Mouse (Mus musculus) liver, embryonic 12.5 days (tissue): Measurements from ENCODE around the gene Pgbd5. TPM values are rescaled to one million over a fixed set of nuclear protein-coding genes. Genes with fewer than 3 reads are reported as not detected.

Experiments used
- ATAC-seq: fragments of 200-750 bp; cut with Nextera tagmentation; 2 replicates; pipeline ENCODE4 v1.8.0; 2017; ENCODE audit warnings: moderate number of reproducible peaks, mild to moderate bottlenecking, moderate library complexity
- H3K27ac ChIP-seq: fragments of 300-500 bp; sonication (generic); 2 replicates; pipeline ENCODE4 v1.5.1; 2016; ENCODE audit warnings: mild to moderate bottlenecking
- H3K27me3 ChIP-seq: fragments of 300-500 bp; sonication (generic); replicated peaks from 2 replicates; pipeline ENCODE4 v1.6.1; 2016; ENCODE audit warnings: mild to moderate bottlenecking, moderate library complexity
- H3K36me3 ChIP-seq: fragments of 300-500 bp; sonication (generic); 2 replicates; pipeline ENCODE4 v1.6.1; 2016; ENCODE audit warnings: mild to moderate bottlenecking, moderate library complexity
- H3K4me1 ChIP-seq: fragments of 300-500 bp; sonication (generic); 2 replicates; pipeline ENCODE4 v1.6.1; 2016
- H3K4me2 ChIP-seq: fragments of 300-500 bp; sonication (generic); 2 replicates; pipeline ENCODE4 v1.6.1; 2016; ENCODE audit warnings: mild to moderate bottlenecking, moderate library complexity
- H3K4me3 ChIP-seq: fragments of 300-500 bp; sonication (generic); 2 replicates; pipeline ENCODE4 v1.5.1; 2016; ENCODE audit warnings: mild to moderate bottlenecking, moderate library complexity
- H3K9ac ChIP-seq: fragments of 300-500 bp; sonication (generic); 2 replicates; pipeline ENCODE4 v1.6.1; 2016; ENCODE audit warnings: mild to moderate bottlenecking, moderate library complexity
- H3K9me3 ChIP-seq: fragments of 300-500 bp; sonication (generic); replicated peaks from 2 replicates; pipeline ENCODE4 v1.6.1; 2016; ENCODE audit warnings: mild to moderate bottlenecking, moderate library complexity
- WGBS: fragments of 180-500 bp; shearing (Covaris S2); methylation state at CpG from one replicate; pipeline ENCODE4 v1.1.7; 2016; ENCODE audit not compliant: insufficient replicate concordance; 5-methylcytosine and 5-hydroxymethylcytosine counted together
- polyA plus RNA-seq: library from polyadenylated mRNA; unstranded; fragments of >200 nt; fragmentation: Nextera tagmentation; extraction: Ambion mirVana; gene quantifications from 2 replicates; pipeline ENCODE4 v1.2.1, GENCODE M21; 2016

Pgbd5 gene
- polyA plus RNA-seq, 1 experiment from 2014 or later: 0.37 TPM

- Histone ChIP-seq H3K9me3 (no peaks in the 10 kb centered on the region), H3K27me3 (no peaks in the 10 kb centered on the region), H3K9ac (no peak overlapping the region), H3K27ac (no peak overlapping the region), H3K4me3 (no peak overlapping the region), H3K4me2 (no peak overlapping the region), H3K36me3 (no peaks in the 10 kb centered on the region), H3K4me1 (no peaks in the 10 kb centered on the region)
- ATAC-seq: no peak
- 61% methylated on average over 3 of the region's 3 CpGs for WGBS
Measured at GRCm38 (mm10) chr8:124360911-124361310, 78.5 kb downstream of the Pgbd5 start.

GRCm38 (mm10) chr8:124351636-124352035 lies 87.8 kb downstream of the Pgbd5 start:
- 0 out of 2 replicates have a peak, but pooled peaks cover 3% of the 10 kb centered on the region for H3K4me1 ChIP-seq
- no peaks in the 10 kb centered on the region for H3K36me3 ChIP-seq
- no peak overlapping the region for H3K4me2 ChIP-seq
- WGBS: 45% methylated on average over 5 of the region's 5 CpGs
- ATAC-seq: no peak
- H3K27ac ChIP-seq: no peak overlapping the region
- H3K27me3 ChIP-seq: no peaks in the 10 kb centered on the region
- H3K9ac ChIP-seq: no peak overlapping the region
- H3K4me3 ChIP-seq: no peak overlapping the region
- no peaks in the 10 kb centered on the region for H3K9me3 ChIP-seq

DNA sequence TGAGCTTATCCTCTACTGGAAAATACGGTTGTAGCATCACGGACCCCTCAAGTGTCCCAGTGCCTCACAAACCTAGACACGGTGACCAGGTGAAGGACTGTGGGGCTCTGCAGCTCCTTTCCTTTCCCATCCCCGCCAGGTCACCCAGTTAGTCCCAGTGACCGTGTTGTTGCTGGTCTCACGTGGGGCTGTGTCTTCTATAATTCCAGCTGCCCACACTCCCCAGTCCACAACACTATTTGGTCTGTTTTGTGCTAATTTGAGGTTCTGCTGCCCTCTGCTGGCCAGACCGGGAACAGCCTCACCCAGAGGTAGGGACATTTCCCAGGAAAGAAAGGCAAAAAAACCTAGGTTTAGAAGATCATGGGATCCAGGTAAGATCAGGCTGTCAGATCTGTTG lies 89.8 kb downstream of the Pgbd5 start:
- Histone ChIP-seq H3K9ac (no peak overlapping the region), H3K4me2 (no peak overlapping the region), H3K27me3 (no peaks in the 10 kb centered on the region), H3K27ac (no peak overlapping the region), H3K36me3 (peaks cover 5% of the 10 kb centered on the region), H3K9me3 (no peaks in the 10 kb centered on the region), H3K4me1 (0 out of 2 replicates have a peak, but pooled peaks cover 3% of the 10 kb centered on the region), H3K4me3 (no peak overlapping the region)
- 42% methylated on average over 7 of the region's 7 CpGs for WGBS
- no peak for ATAC-seq

GRCm38 (mm10) chr8:124348087-124348486 lies 91.4 kb downstream of the Pgbd5 start:
- Histone ChIP-seq H3K9me3 (no peaks in the 10 kb centered on the region), H3K4me2 (no peak overlapping the region), H3K27ac (no peak overlapping the region), H3K4me1 (0 out of 2 replicates have a peak, but pooled peaks cover 3% of the 10 kb centered on the region), H3K9ac (no peak overlapping the region), H3K27me3 (no peaks in the 10 kb centered on the region), H3K36me3 (peaks cover 18% of the 10 kb centered on the region), H3K4me3 (no peak overlapping the region)
- ATAC-seq: no peak
- WGBS: 52% methylated on average over 1 of the region's 1 CpGs

DNA sequence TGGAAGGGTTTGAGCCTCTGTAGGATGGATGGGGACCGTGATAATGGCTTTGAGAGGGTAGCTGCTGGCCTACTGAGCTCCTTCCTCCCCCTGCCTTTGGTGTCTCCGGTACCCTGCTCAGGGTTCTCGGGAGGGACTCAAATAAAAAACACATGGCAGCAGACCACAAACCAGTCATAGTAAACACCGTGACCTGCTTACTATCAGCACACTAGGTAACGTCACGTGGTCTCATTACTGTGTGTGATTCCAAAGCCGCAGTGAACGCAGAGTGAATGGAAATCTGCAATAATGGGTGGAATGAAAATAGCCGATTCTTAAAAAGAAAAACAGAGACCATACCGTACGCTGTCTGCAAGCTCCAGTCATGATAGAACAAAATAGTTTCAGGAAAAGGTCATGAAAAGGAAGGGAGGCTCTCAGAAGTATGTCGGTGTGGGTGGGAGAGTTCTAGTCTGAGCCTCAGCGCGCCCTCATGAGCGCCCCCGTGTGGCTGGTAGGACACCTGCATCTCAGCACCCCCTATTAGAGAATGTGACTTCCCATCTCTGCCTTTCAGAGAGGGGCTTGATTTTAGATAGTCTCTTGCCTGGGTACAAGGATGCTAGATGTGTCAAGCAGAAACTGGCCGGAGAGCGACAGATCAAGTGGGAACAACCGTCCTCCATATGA lies 92.5 kb downstream of the Pgbd5 start:
- peaks cover 24% of the 10 kb centered on the region for H3K36me3 ChIP-seq
- WGBS: 40% methylated on average over 19 of the region's 19 CpGs
- H3K9me3 ChIP-seq: no peaks in the 10 kb centered on the region
- ATAC-seq: 0 out of 2 replicates have a peak, but pooled peaks have one; percentile 36
- no peak overlapping the region for H3K4me2 ChIP-seq
- no peak overlapping the region for H3K4me3 ChIP-seq
- no peak overlapping the region for H3K9ac ChIP-seq
- H3K27ac ChIP-seq: no peak overlapping the region
- H3K27me3 ChIP-seq: no peaks in the 10 kb centered on the region
- H3K4me1 ChIP-seq: 0 out of 2 replicates have a peak, but pooled peaks cover 3% of the 10 kb centered on the region

DNA sequence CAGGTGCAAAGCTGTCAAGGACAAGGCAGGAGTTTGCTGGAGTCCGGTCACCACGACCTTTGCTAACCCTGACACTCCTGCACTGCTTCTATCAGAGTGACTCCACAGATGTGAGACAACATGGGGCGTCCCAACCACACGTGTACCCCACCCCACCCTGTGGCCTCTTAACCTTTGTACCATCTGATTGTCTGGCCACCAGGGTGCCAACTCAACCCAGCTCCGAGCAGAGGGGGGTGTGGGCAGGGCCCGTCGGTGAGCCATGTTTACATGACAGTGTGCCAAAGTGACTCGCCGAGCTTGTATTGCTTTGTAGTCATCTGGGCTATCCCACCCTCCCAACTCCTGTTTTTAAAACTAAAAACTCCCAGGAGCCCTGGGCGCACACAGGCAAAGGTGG lies 94.4 kb downstream of the Pgbd5 start:
- 81% methylated on average over 10 of the region's 10 CpGs for WGBS
- H3K27ac ChIP-seq: no peak overlapping the region
- H3K9me3 ChIP-seq: no peaks in the 10 kb centered on the region
- H3K4me3 ChIP-seq: no peak overlapping the region
- H3K27me3 ChIP-seq: no peaks in the 10 kb centered on the region
- H3K36me3 ChIP-seq: peaks cover 43% of the 10 kb centered on the region
- no peak for ATAC-seq
- no peak overlapping the region for H3K4me2 ChIP-seq
- H3K9ac ChIP-seq: no peak overlapping the region
- H3K4me1 ChIP-seq: 0 out of 2 replicates have a peak, but pooled peaks cover 3% of the 10 kb centered on the region

GRCm38 (mm10) chr8:124343991-124344390 lies 95.5 kb downstream of the Pgbd5 start:
- Histone ChIP-seq H3K27ac (peak overlapping the region; percentile 38; the same call in 1 of the 2 replicates), H3K4me3 (no peak overlapping the region), H3K9ac (no peak overlapping the region), H3K4me2 (no peak overlapping the region), H3K27me3 (no peaks in the 10 kb centered on the region), H3K4me1 (no peaks in the 10 kb centered on the region), H3K9me3 (no peaks in the 10 kb centered on the region), H3K36me3 (peaks cover 52% of the 10 kb centered on the region)
- 71% methylated on average over 12 of the region's 12 CpGs for WGBS
- ATAC-seq: no peak

- no peak overlapping the region for H3K4me2 ChIP-seq
- no peak overlapping the region for H3K9ac ChIP-seq
- no peaks in the 10 kb centered on the region for H3K9me3 ChIP-seq
- H3K36me3 ChIP-seq: peaks cover 61% of the 10 kb centered on the region
- H3K4me3 ChIP-seq: no peak overlapping the region
- no peak for ATAC-seq
- no peaks in the 10 kb centered on the region for H3K4me1 ChIP-seq
- WGBS: 90% methylated on average over 15 of the region's 15 CpGs
- no peak overlapping the region for H3K27ac ChIP-seq
- no peaks in the 10 kb centered on the region for H3K27me3 ChIP-seq
Measured at GRCm38 (mm10) chr8:124343151-124343550, 96.3 kb downstream of the Pgbd5 start.

DNA sequence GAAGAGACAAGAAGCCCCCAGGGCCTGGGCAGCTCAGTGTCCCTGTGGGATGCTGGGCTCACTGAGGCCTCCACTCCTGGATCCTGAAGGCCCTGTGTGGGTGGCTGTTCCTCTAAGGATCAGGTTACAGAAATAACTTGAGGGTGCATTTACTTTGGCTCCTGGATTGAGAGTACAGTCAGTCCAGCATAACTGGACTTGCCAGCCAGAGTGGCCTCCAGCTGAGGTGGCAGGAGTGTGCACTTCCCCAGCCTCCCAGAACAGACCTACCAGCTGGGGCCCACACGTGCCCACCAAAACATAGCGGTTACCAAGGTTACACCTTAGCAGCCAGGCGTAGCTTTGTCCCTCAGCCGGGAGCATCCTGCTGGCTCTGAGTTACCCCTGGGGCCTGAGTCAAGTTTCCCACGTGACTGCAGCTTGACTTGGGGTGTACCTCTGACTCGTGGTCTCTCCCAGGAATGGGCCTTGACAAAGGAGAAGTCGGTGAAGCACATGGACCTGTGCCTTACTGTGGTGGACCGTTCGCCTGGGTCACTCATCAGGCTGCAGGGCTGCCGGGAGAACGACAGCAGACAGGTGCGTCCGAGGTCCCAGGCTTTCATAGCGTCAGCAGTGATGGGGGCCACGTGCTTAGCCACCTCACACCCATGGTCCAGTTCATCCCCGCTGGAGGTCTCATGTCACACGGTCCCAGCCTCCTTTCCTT lies 98.9 kb downstream of the Pgbd5 start:
- Histone ChIP-seq H3K4me1 (no peaks in the 10 kb centered on the region), H3K27ac (no peak overlapping the region), H3K9ac (no peak overlapping the region), H3K36me3 (peaks cover 87% of the 10 kb centered on the region), H3K4me2 (no peak overlapping the region), H3K27me3 (no peaks in the 10 kb centered on the region), H3K4me3 (no peak overlapping the region), H3K9me3 (no peaks in the 10 kb centered on the region)
- 82% methylated on average over 17 of the region's 17 CpGs for WGBS
- no peak for ATAC-seq

- 84% methylated on average over 3 of the region's 3 CpGs for WGBS
- peaks cover 91% of the 10 kb centered on the region for H3K36me3 ChIP-seq
- H3K27me3 ChIP-seq: no peaks in the 10 kb centered on the region
- H3K4me2 ChIP-seq: no peak overlapping the region
- H3K4me3 ChIP-seq: no peak overlapping the region
- ATAC-seq: no peak
- H3K4me1 ChIP-seq: no peaks in the 10 kb centered on the region
- H3K9me3 ChIP-seq: no peaks in the 10 kb centered on the region
- H3K9ac ChIP-seq: no peak overlapping the region
- no peak overlapping the region for H3K27ac ChIP-seq
Measured at GRCm38 (mm10) chr8:124339742-124340141, 99.7 kb downstream of the Pgbd5 start.

DNA sequence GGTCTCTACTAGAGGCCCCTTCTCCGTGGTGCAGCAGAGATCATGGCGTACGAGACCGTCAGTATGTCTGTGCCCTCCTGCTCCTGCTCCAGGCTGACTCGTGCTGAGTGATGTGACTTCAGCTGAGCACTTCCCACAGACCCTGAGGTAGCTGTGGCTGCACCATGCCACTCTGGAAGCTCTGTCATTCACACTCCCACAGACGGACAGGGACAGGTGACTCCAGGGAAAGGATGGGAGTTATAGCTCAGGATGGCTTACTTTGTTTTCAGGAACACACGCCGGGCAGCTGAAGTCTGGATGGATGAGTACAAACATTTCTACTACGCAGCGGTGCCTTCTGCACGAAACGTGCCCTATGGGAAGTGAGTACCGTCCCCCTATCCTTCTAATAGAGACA lies 103.2 kb downstream of the Pgbd5 start:
- ATAC-seq: no peak
- Histone ChIP-seq H3K4me1 (no peaks in the 10 kb centered on the region), H3K9ac (no peak overlapping the region), H3K27me3 (no peaks in the 10 kb centered on the region), H3K9me3 (no peaks in the 10 kb centered on the region), H3K4me3 (no peak overlapping the region), H3K36me3 (peaks cover 99% of the 10 kb centered on the region), H3K4me2 (no peak overlapping the region), H3K27ac (no peak overlapping the region)
- 90% methylated on average over 13 of the region's 13 CpGs for WGBS

DNA sequence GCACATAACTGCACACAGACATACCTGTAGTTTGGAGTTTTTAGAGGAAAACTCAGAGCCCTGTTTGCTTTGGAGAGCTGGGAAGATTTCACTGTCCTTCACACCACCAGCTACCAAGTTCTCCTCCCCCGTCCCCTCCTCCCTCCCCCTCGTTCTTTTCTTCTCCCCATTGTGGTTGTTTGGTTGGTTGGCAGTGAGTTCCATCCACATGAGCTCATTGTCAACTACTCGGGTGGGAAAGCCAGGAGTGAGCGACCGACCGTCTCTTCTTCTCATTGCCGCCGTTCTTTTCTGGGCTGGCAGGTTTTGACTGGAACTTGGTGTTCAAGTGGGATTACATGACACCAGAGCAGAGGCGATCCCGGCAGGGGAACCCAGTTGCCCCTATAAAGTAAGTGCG lies 107.8 kb downstream of the Pgbd5 start:
- no peak overlapping the region for H3K4me3 ChIP-seq
- ATAC-seq: no peak
- H3K27me3 ChIP-seq: no peaks in the 10 kb centered on the region
- H3K9ac ChIP-seq: no peak overlapping the region
- no peak overlapping the region for H3K4me2 ChIP-seq
- WGBS: 80% methylated on average over 11 of the region's 11 CpGs
- peaks cover 85% of the 10 kb centered on the region for H3K36me3 ChIP-seq
- H3K4me1 ChIP-seq: no peaks in the 10 kb centered on the region; the same call in 1 of the 2 replicates
- H3K27ac ChIP-seq: no peak overlapping the region
- no peaks in the 10 kb centered on the region for H3K9me3 ChIP-seq
